Mouse (Mus musculus): Measurements from ENCODE around the gene 6030452D12Rik.

GRCm38 (mm10) chr8:106504241-106504640 is 3.9 kb downstream of the 6030452D12Rik start:
- TF ChIP-seq CTCF (IDR thresholded peaks at IDR 0.05; ENCODE audit: control insufficient read depth, insufficient read depth, insufficient read length) (no peak), MYOG (IDR thresholded peaks at IDR 0.05; ENCODE audit: control insufficient read depth, extremely low read depth, insufficient read length) (no peak)

All from C2C12 (cell line).